Mouse (Mus musculus): ENCODE data around the gene Hp1bp3. TPM values are rescaled to one million over a fixed set of nuclear protein-coding genes. Genes with fewer than 3 reads are reported as not detected.

Hp1bp3 gene
- polyA plus RNA-seq, 1 experiment = 19.6 TPM

- WGBS = 62% methylated on average over 5 of the region's 5 CpGs
- Histone ChIP-seq H3K27me3 (ENCODE audit: control insufficient read depth, insufficient read depth, low read length) (no peaks in the 10 kb centered on the region), H3K4me3 (ENCODE audit: low read depth, low read length) (no peak overlapping the region), H3K36me3 (ENCODE audit: control insufficient read depth, insufficient read depth, low read length) (peaks cover 36% of the 10 kb centered on the region), H3K27ac (ENCODE audit: insufficient read depth, low read depth, low read length) (peak overlapping the region; percentile 60), H3K4me1 (ENCODE audit: control insufficient read depth, insufficient read depth, insufficient read length, low read length) (peaks cover 13% of the 10 kb centered on the region)
- TF ChIP-seq CTCF (IDR thresholded peaks at IDR 0.05; ENCODE audit: extremely low read depth, insufficient read length, insufficient replicate concordance, low read depth, low read length) = no peak
- TF ChIP-seq POLR2A (IDR thresholded peaks at IDR 0.05; ENCODE audit: low read depth, low read length) = no peak
Observed at GRCm38 (mm10) chr4:138184056-138184455, 32.0 kb upstream of the Hp1bp3 start.

GRCm38 (mm10) chr4:138184573-138184981 is 31.5 kb upstream of the Hp1bp3 start:
- H3K27ac ChIP-seq (ENCODE audit: insufficient read depth, low read depth, low read length) = peak overlapping the region; percentile 47; the same call in 1 of the 2 replicates
- WGBS = 26% methylated on average over 5 of the region's 5 CpGs
- no peak overlapping the region for H3K4me3 ChIP-seq (ENCODE audit: low read depth, low read length)
- peaks cover 13% of the 10 kb centered on the region for H3K4me1 ChIP-seq (ENCODE audit: control insufficient read depth, insufficient read depth, insufficient read length, low read length)
- no peak for TF ChIP-seq POLR2A (IDR thresholded peaks at IDR 0.05; ENCODE audit: low read depth, low read length)
- TF ChIP-seq CTCF (IDR thresholded peaks at IDR 0.05; ENCODE audit: extremely low read depth, insufficient read length, insufficient replicate concordance, low read depth, low read length) = no peak
- no peaks in the 10 kb centered on the region for H3K27me3 ChIP-seq (ENCODE audit: control insufficient read depth, insufficient read depth, low read length)
- peaks cover 39% of the 10 kb centered on the region for H3K36me3 ChIP-seq (ENCODE audit: control insufficient read depth, insufficient read depth, low read length)

GRCm38 (mm10) chr4:138185961-138186360 is 30.1 kb upstream of the Hp1bp3 start:
- Histone ChIP-seq H3K36me3 (ENCODE audit: control insufficient read depth, insufficient read depth, low read length) (peaks cover 40% of the 10 kb centered on the region), H3K27ac (ENCODE audit: insufficient read depth, low read depth, low read length) (no peak overlapping the region), H3K27me3 (ENCODE audit: control insufficient read depth, insufficient read depth, low read length) (no peaks in the 10 kb centered on the region), H3K4me3 (ENCODE audit: low read depth, low read length) (no peak overlapping the region), H3K4me1 (ENCODE audit: control insufficient read depth, insufficient read depth, insufficient read length, low read length) (peaks cover 13% of the 10 kb centered on the region)
- WGBS = 95% methylated on average over 7 of the region's 7 CpGs
- TF ChIP-seq POLR2A (IDR thresholded peaks at IDR 0.05; ENCODE audit: low read depth, low read length) (no peak), CTCF (IDR thresholded peaks at IDR 0.05; ENCODE audit: extremely low read depth, insufficient read length, insufficient replicate concordance, low read depth, low read length) (no peak)

- H3K4me3 ChIP-seq (ENCODE audit: low read depth, low read length) = no peak overlapping the region
- no peaks in the 10 kb centered on the region for H3K27me3 ChIP-seq (ENCODE audit: control insufficient read depth, insufficient read depth, low read length)
- no peak overlapping the region for H3K27ac ChIP-seq (ENCODE audit: insufficient read depth, low read depth, low read length)
- 82% methylated on average over 7 of the region's 7 CpGs for WGBS
- H3K36me3 ChIP-seq (ENCODE audit: control insufficient read depth, insufficient read depth, low read length) = peaks cover 40% of the 10 kb centered on the region
- peaks cover 13% of the 10 kb centered on the region for H3K4me1 ChIP-seq (ENCODE audit: control insufficient read depth, insufficient read depth, insufficient read length, low read length)
- TF ChIP-seq CTCF (IDR thresholded peaks at IDR 0.05; ENCODE audit: extremely low read depth, insufficient read length, insufficient replicate concordance, low read depth, low read length) = no peak
- TF ChIP-seq POLR2A (IDR thresholded peaks at IDR 0.05; ENCODE audit: low read depth, low read length) = no peak
Observed at GRCm38 (mm10) chr4:138187995-138188394, 28.1 kb upstream of the Hp1bp3 start.

- Histone ChIP-seq H3K4me3 (ENCODE audit: low read depth, low read length) (no peak overlapping the region), H3K27ac (ENCODE audit: insufficient read depth, low read depth, low read length) (no peak overlapping the region), H3K36me3 (ENCODE audit: control insufficient read depth, insufficient read depth, low read length) (peaks cover 59% of the 10 kb centered on the region), H3K4me1 (ENCODE audit: control insufficient read depth, insufficient read depth, insufficient read length, low read length) (no peaks in the 10 kb centered on the region), H3K27me3 (ENCODE audit: control insufficient read depth, insufficient read depth, low read length) (no peaks in the 10 kb centered on the region)
- 89% methylated on average over 5 of the region's 5 CpGs for WGBS
- TF ChIP-seq CTCF (IDR thresholded peaks at IDR 0.05; ENCODE audit: extremely low read depth, insufficient read length, insufficient replicate concordance, low read depth, low read length) = no peak
- TF ChIP-seq POLR2A (IDR thresholded peaks at IDR 0.05; ENCODE audit: low read depth, low read length) = no peak
Observed at GRCm38 (mm10) chr4:138192561-138192960, 23.5 kb upstream of the Hp1bp3 start.

- H3K36me3 ChIP-seq (ENCODE audit: control insufficient read depth, insufficient read depth, low read length) = peaks cover 54% of the 10 kb centered on the region
- H3K27me3 ChIP-seq (ENCODE audit: control insufficient read depth, insufficient read depth, low read length) = no peaks in the 10 kb centered on the region
- H3K27ac ChIP-seq (ENCODE audit: insufficient read depth, low read depth, low read length) = no peak overlapping the region
- no peaks in the 10 kb centered on the region for H3K4me1 ChIP-seq (ENCODE audit: control insufficient read depth, insufficient read depth, insufficient read length, low read length)
- H3K4me3 ChIP-seq (ENCODE audit: low read depth, low read length) = no peak overlapping the region
- TF ChIP-seq POLR2A (IDR thresholded peaks at IDR 0.05; ENCODE audit: low read depth, low read length) (no peak), CTCF (IDR thresholded peaks at IDR 0.05; ENCODE audit: extremely low read depth, insufficient read length, insufficient replicate concordance, low read depth, low read length) (no peak)
- 84% methylated on average over 3 of the region's 3 CpGs for WGBS
Observed at GRCm38 (mm10) chr4:138200769-138201168, 15.3 kb upstream of the Hp1bp3 start.

- Histone ChIP-seq H3K36me3 (ENCODE audit: control insufficient read depth, insufficient read depth, low read length) (peaks cover 52% of the 10 kb centered on the region), H3K27me3 (ENCODE audit: control insufficient read depth, insufficient read depth, low read length) (no peaks in the 10 kb centered on the region), H3K4me1 (ENCODE audit: control insufficient read depth, insufficient read depth, insufficient read length, low read length) (no peaks in the 10 kb centered on the region), H3K27ac (ENCODE audit: insufficient read depth, low read depth, low read length) (no peak overlapping the region), H3K4me3 (ENCODE audit: low read depth, low read length) (no peak overlapping the region)
- WGBS = 72% methylated on average over 9 of the region's 9 CpGs
- TF ChIP-seq CTCF (IDR thresholded peaks at IDR 0.05; ENCODE audit: extremely low read depth, insufficient read length, insufficient replicate concordance, low read depth, low read length) (no peak), POLR2A (IDR thresholded peaks at IDR 0.05; ENCODE audit: low read depth, low read length) (no peak)
Observed at GRCm38 (mm10) chr4:138201696-138202095, 14.4 kb upstream of the Hp1bp3 start.

Data from small intestine, adult 2 months (tissue).